Mouse (Mus musculus) adrenal gland, postnatal 36 days (tissue): ENCODE measurements around the gene Gm20388. TPM values are rescaled to one million over a fixed set of nuclear protein-coding genes. Genes with fewer than 3 reads are reported as not detected.

Experiments used
- DNase-seq, 2 experiments: peaks; one replicate each; pipeline ENCODE4 v3.0.0; 2021; ENCODE audit warnings: mixed read lengths in 1 of 2
- total RNA-seq, 2 experiments: library from RNA; stranded (reverse); gene quantifications; 2 replicates each; pipeline ENCODE4 v1.2.3; 2021

Gm20388 gene
- total RNA-seq, 2 experiments from 2014 or later, result 2.4 to 7.4 TPM

DNA sequence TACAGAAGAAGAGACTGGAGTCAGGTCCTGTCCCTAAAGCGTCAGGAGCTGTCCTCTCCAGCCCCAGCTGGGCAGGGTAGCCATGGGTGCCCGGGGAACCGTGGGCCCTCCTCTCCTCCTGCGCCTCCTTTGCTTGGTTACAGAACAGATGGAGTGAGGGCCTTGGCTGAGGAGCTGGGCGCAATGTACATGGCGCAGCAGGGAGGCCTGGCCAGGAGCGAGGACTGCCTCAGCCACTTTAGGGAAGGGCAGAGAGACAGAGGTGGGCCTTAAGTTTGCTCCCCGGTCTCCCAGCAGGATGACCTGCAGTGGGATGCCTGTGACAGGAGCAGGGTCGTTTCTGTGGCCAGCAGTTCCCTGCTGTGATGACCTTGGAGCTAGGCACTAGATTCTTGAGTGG lies 381.0 kb downstream of the Gm20388 start:
- DNase-seq, result no peak

- peak; percentile 58 to 67 for DNase-seq
These were observed 381.9 kb downstream of the Gm20388 start for GRCm38 (mm10) chr8:120292316-120293107.

GRCm38 (mm10) chr8:120293421-120294357 lies 383.0 kb downstream of the Gm20388 start:
- DNase-seq, result no peak

DNA sequence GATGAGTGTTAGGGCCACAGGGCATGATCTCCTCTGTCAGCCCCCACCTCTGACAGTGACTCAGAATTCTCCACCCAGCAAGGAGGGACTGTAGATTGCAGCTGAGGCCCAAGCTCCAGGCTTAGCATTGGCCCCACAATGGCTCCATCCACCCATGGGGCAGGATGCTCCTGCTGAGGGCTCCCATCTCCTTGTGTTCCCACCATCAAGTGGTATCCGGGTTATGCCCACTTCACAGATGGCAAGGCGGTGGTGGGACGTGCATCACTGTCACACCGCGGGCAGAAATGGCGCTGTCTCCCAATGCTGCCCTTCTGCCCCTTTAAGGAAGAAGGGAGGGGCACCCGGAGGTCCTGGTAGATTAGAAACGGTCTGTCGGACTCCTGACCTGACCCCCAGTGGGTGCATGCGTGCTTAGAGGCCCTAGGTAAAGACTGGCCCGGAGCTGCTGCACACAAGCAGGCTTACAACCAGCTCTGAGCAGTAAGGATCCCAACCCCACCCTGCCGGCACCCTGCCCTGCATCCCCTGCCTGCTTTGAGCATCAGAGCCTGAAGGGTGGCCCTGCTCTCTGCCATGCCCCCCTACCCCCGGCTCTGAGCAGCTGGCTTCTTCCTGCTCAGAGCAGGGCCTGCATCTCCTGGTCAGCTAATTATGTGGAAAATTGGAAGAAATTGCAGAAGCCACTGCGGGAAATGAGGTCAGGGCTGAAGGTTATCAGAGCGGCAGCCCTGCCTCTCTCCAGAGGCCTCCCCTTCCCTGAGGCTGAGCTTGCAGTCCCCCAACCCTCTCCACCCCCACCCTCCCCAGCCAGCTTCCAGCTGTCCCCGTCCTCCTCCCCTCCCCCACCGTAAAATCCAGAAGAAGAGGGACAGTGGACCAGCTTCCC lies 384.6 kb downstream of the Gm20388 start:
- peak in 1 of 2 experiments; percentile 34 for DNase-seq

DNA sequence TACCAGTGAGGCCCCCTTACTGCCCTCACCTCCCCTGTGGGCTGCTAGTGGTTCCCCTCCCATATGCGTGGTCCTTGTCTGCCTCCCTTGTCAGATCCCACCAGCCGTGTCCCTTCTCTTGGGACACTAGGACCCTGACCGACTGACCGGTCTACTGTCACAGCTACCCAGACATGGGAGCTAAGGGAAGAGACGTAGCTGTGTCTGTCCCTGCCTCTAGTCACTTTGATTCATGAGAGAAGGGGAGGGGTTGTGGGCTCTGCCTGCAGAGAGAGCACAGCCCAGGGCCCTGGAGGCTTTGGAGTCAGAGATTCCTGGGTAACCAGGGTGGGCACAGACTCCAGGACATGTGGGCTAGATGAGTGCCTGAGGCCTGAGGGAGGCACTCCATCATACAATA lies 386.4 kb downstream of the Gm20388 start:
- peak; percentile 34 to 56 for DNase-seq

DNA sequence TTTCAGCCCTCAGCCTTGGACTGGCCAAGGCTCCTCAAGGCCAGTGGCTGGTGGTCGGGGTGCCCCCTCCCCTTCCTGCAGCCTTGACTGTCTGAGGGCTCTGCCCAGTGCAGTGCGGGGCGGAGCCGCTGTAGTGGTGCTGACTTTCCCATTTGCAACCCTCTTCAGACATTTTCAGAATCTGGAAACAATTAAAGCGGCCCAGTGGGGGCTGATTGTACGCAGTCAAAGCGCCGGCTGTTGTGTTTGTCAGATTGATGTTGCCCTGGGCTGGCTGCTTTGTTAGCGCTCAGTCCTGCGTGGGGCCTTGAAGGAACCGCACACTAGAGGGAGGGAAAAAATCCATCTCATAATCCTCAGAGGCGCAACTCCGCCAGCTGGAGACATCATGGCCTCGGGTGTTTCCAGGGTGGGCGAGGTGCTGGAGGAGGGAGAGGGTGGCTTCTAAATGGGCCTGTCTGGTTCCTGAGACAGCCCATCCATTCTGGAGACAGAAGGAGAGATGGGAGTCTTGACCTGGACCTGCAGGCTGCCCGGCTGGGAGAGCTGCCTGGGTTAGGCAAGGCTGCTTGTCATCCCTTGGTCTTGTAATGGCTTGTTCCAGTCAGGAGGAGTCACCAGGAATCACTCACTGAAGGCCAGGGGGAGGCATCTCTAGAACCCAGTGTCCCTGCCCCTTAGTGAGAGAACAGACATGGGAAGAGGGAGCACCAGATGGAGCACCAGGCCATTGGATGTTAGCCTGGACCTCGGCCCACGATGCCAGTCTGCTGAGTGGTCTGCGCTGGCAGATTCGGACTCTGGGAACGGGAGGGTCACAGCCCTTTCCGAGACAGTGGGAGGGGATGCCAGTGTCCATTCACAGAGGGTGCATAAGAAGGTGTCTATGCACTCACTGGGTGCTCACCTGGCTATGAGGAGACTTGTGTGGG lies 388.2 kb downstream of the Gm20388 start:
- no peak for DNase-seq

DNA sequence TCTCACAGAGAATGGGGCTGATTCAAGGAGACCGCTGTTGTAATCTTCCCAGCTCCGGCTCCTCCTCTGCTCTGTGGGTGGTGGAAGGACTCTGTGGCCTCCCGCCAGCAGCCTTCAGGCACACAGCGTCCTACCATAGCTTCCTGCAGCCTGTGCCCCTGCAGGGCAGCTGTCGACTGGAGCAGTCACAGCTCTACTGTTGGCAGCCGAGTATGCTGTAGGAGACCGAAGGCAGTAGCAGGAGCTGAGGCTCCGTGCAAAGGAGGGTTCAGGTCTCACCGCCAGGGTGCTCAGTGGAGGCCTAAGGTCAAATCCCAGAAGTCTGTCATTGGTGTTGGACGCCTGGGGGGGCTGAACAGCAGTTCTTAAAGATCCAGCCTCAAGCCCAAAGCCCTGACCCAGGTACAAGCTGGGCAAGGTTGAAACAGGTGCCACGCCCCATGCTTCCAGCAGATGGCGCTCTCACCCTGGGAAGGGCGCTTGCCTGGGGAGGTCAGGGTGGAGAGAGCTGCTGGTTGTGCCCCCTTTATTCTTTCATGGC lies 390.0 kb downstream of the Gm20388 start:
- DNase-seq, result peak; percentile 83 to 85

- no peak for DNase-seq
These were observed 392.5 kb downstream of the Gm20388 start for GRCm38 (mm10) chr8:120302941-120303675.

GRCm38 (mm10) chr8:120304097-120304496 lies 393.5 kb downstream of the Gm20388 start:
- DNase-seq, result no peak

DNA sequence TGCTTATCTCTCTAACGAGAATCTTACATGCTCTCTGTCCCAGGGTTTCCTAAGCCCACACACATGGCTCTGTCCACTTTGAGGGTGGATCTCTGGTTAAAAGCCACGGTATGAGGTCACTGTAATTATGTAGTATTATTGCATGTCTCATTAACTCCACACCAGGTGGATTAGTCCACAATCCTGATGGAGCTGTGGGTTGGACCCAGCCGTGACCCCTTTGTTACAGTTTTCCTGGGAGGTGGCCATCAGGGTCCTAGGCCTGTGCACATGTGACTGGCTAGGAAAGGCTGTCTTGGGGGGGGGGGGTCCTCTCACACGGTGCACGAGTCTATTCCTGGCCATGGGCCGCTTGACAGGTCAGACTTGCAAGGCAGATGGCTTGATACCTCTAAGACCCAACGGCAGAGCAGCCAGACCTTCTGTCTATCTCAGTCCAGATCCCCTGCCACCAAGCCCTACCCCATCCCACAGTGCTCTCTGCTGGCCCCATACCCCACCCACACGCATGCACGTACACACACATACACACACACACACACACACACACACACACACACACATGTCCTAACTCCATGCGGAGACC lies 395.3 kb downstream of the Gm20388 start:
- no peak for DNase-seq

DNA sequence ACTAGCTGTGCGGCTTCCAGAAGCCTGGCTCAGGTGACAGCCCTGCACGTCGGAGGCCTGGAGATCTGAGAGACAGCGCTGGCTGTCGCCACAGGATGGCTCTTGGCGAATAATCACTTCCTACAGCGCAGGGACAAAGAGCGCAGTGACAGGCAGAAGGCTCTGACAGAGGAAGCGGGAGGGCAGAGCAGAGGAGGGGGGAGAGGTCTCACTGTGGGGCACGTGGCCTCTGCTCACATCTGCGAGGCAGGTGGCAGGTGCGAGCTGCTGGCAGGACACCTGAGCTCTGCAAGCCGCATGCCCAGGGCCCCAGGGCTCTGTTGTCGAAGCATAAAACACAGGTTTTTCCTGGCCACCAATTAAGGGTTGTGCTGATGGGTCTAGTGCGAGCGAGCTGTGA lies 396.5 kb downstream of the Gm20388 start:
- no peak for DNase-seq

DNA sequence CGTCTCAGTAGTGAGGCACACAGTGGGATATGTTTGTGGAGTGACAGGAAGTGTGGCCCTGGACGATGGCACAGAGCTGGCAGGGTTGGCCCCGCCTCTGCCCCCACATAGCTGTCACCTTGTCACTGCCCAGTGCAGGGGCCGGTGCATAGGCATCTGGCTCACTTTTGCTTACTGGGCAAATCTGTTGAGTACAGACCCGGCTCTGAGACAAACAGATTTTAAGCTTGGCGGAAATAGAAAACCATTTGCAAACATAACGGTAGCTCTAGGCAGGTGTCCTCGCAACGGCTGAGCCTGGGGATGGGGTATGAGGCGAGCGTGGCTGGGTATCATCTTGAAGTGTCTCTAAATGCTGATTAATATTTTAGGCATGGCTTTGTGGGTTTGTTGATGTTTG lies 396.9 kb downstream of the Gm20388 start:
- no peak for DNase-seq

- DNase-seq, result no peak
These were observed 397.5 kb downstream of the Gm20388 start for GRCm38 (mm10) chr8:120308131-120308530.

- peak; percentile 63 to 64 for DNase-seq
These were observed 397.9 kb downstream of the Gm20388 start for GRCm38 (mm10) chr8:120308553-120308952.

GRCm38 (mm10) chr8:120309326-120309725 lies 398.7 kb downstream of the Gm20388 start:
- peak in 1 of 2 experiments; percentile 49 for DNase-seq

GRCm38 (mm10) chr8:120310063-120310462 lies 399.4 kb downstream of the Gm20388 start:
- no peak for DNase-seq

GRCm38 (mm10) chr8:120312452-120312851 lies 401.8 kb downstream of the Gm20388 start:
- no peak for DNase-seq

- DNase-seq, result peak; percentile 61 to 69
These were observed 403.0 kb downstream of the Gm20388 start for GRCm38 (mm10) chr8:120313674-120314073.

GRCm38 (mm10) chr8:120314932-120315331 lies 404.3 kb downstream of the Gm20388 start:
- no peak for DNase-seq
